Mouse (Mus musculus): Measurements from ENCODE around the gene Hlcs. TPM values are rescaled to one million over a fixed set of nuclear protein-coding genes. Genes with fewer than 3 reads are reported as not detected.

Hlcs gene
- polyA plus RNA-seq, 1 experiment, result 6.9 TPM

DNA sequence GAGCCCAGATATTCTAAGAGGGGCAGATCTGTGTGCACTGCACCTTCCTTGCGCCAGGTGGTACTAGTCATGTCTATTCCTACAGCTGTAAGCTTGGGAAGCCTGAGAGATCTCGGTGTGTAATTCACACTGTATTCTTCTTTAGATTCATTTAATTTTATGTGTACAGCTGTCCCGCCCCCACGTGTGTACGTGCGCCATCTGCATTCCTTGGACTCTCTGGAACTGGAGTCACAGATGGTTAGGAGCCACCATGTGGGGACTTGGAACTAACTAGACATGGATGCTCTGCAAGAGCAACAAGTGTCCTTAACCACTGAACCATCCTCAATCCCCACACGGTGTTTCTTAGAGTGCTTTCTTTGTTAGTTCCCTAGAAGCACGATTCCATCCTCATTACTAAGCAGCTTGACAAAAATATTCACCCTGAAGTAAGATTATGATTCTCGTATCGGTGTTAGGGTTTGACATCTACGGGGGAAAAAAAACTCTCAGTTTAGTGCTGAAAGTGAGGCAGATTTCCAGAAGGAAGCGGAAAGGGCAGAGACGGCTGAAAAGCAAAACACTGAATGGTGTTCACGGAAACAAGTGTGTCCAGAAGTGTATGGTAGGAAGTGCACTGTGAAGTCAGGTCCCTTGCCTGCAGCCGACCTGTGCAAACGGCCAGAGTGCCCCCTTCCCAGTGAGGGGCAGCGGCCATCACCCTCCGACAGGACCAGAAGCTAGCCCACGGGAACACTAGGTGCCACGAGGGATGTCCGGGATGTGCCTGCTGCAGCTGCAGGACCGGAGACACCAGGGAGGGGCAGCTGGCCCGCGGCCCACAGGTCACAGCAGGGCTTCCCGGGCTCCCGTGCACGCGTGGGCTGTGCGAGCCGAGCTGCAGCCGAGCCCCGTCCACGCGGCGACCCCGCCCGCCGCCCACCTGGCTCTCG, 24.0 kb downstream of the Hlcs start:
- peak; percentile 33 for DNase-seq
- H3K4me3 ChIP-seq (ENCODE audit: insufficient read depth, low read depth, low read length), result peak overlapping the region; percentile 74
- TF ChIP-seq CTCF (conservative IDR thresholded peaks at IDR 0.05; ENCODE audit: insufficient read depth, insufficient read length, low read depth, low read length), result no peak
- TF ChIP-seq POLR2A (IDR thresholded peaks at IDR 0.05; ENCODE audit: low read depth, low read length), result no peak
- H3K36me3 ChIP-seq (ENCODE audit: control insufficient read depth, insufficient read depth, low read length), result no peaks in the 10 kb centered on the region
- no peaks in the 10 kb centered on the region for H3K27me3 ChIP-seq (replicated peaks; ENCODE audit: control insufficient read depth, insufficient read depth, low read length)
- 7% methylated on average over 38 of the region's 39 CpGs for WGBS
- H3K4me1 ChIP-seq (ENCODE audit: control insufficient read depth, insufficient read depth, low read length), result no peaks in the 10 kb centered on the region
- no peak overlapping the region for H3K27ac ChIP-seq (ENCODE audit: insufficient read depth, low read depth, low read length)

DNA sequence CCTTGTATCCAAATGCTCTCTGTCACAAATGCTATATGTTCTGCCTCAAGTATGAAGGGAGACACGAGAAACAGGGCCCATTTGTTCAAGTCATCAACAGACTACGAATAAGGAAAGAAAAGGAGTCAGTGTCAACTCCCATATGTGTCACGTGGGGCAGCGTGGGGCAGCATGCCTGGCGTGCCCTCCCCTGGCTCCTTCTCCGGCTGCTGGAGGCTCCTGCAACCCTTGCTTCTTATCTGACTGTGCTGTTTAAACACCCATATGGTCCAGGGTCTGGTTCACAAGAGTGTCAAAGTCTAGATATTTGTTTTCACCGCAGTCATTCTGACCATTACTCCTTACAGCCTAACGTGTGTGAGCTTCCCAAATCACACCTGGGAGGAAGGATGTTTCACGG, 25.5 kb downstream of the Hlcs start:
- H3K27me3 ChIP-seq (replicated peaks; ENCODE audit: control insufficient read depth, insufficient read depth, low read length), result no peaks in the 10 kb centered on the region
- H3K27ac ChIP-seq (ENCODE audit: insufficient read depth, low read depth, low read length), result no peak overlapping the region
- H3K36me3 ChIP-seq (ENCODE audit: control insufficient read depth, insufficient read depth, low read length), result no peaks in the 10 kb centered on the region
- 72% methylated on average over 9 of the region's 9 CpGs for WGBS
- DNase-seq, result no peak
- no peaks in the 10 kb centered on the region for H3K4me1 ChIP-seq (ENCODE audit: control insufficient read depth, insufficient read depth, low read length)
- no peak overlapping the region for H3K4me3 ChIP-seq (ENCODE audit: insufficient read depth, low read depth, low read length)
- TF ChIP-seq CTCF (conservative IDR thresholded peaks at IDR 0.05; ENCODE audit: insufficient read depth, insufficient read length, low read depth, low read length) (no peak), POLR2A (IDR thresholded peaks at IDR 0.05; ENCODE audit: low read depth, low read length) (no peak)

DNA sequence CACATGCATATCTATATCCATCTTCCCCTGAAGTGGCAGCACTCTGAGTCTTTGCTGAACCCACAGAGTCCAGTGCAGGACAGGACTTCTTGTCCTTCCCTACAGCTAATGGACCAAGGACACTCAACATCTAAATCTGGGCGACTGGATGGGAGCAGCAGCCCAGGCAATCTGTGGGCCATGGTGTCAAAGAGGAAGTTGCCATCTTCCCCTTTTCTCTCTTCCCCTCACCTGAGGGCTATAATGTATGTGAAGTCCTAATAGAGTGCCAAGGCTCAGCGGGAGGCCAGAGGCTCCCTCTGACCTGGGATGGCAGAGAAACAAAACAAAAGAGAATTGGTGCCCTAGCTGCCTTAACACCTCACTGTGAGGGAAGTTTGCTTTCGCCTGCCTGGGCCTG, 29.4 kb downstream of the Hlcs start:
- Histone ChIP-seq H3K36me3 (ENCODE audit: control insufficient read depth, insufficient read depth, low read length) (no peaks in the 10 kb centered on the region), H3K4me3 (ENCODE audit: insufficient read depth, low read depth, low read length) (no peak overlapping the region), H3K27me3 (replicated peaks; ENCODE audit: control insufficient read depth, insufficient read depth, low read length) (no peaks in the 10 kb centered on the region), H3K4me1 (ENCODE audit: control insufficient read depth, insufficient read depth, low read length) (no peaks in the 10 kb centered on the region), H3K27ac (ENCODE audit: insufficient read depth, low read depth, low read length) (no peak overlapping the region)
- no peak for DNase-seq
- WGBS, result 90% methylated on average over 3 of the region's 3 CpGs
- no peak for TF ChIP-seq POLR2A (IDR thresholded peaks at IDR 0.05; ENCODE audit: low read depth, low read length)
- no peak for TF ChIP-seq CTCF (conservative IDR thresholded peaks at IDR 0.05; ENCODE audit: insufficient read depth, insufficient read length, low read depth, low read length)

DNA sequence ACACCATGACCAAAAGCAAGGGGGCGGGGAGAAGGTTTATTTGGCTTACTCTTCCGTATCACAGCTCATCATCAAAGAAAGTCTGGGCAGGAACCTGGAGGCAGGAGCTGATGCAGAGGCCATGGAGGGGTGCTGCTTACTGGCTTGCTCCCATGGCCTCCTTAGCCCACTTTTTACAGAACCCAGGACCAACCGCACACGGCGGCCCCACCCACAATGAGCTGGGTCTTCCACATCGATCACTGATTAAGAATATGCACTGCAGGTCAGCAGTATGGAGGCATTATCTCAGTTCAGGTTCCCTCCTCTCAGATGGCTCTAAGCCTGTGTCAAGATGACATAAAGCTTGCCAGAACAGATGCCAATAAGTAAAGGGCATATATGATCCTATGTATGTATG, 42.5 kb downstream of the Hlcs start:
- no peak overlapping the region for H3K4me3 ChIP-seq (ENCODE audit: insufficient read depth, low read depth, low read length)
- no peaks in the 10 kb centered on the region for H3K27me3 ChIP-seq (replicated peaks; ENCODE audit: control insufficient read depth, insufficient read depth, low read length)
- H3K36me3 ChIP-seq (ENCODE audit: control insufficient read depth, insufficient read depth, low read length), result no peaks in the 10 kb centered on the region
- no peak overlapping the region for H3K27ac ChIP-seq (ENCODE audit: insufficient read depth, low read depth, low read length)
- 75% methylated on average over 6 of the region's 6 CpGs for WGBS
- TF ChIP-seq CTCF (conservative IDR thresholded peaks at IDR 0.05; ENCODE audit: insufficient read depth, insufficient read length, low read depth, low read length) (no peak), POLR2A (IDR thresholded peaks at IDR 0.05; ENCODE audit: low read depth, low read length) (no peak)
- no peaks in the 10 kb centered on the region for H3K4me1 ChIP-seq (ENCODE audit: control insufficient read depth, insufficient read depth, low read length)
- no peak for DNase-seq

DNA sequence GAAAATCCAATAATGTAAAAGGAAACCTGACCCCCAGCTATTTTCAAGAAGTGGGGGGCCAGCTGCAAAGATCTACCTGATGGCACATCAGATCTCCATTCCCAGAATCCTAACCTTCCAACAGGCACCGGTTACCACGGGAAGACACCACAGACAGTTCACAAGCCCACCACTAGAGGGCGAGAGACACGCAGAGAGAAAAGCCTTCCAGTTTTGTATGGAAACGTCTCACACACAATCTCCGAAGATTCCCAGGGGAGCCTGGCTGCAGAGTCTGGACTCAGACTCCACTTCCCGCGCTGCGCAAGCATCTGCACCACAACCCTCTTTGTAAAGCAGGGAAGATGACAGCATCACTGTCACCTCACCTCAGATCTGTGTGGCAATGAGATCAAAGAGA, 43.7 kb downstream of the Hlcs start:
- DNase-seq, result peak; percentile 90
- Histone ChIP-seq H3K27me3 (replicated peaks; ENCODE audit: control insufficient read depth, insufficient read depth, low read length) (no peaks in the 10 kb centered on the region), H3K4me3 (ENCODE audit: insufficient read depth, low read depth, low read length) (no peak overlapping the region), H3K36me3 (ENCODE audit: control insufficient read depth, insufficient read depth, low read length) (no peaks in the 10 kb centered on the region), H3K4me1 (ENCODE audit: control insufficient read depth, insufficient read depth, low read length) (no peaks in the 10 kb centered on the region), H3K27ac (ENCODE audit: insufficient read depth, low read depth, low read length) (no peak overlapping the region)
- 2% methylated on average over 9 of the region's 9 CpGs for WGBS
- TF ChIP-seq CTCF (conservative IDR thresholded peaks at IDR 0.05; ENCODE audit: insufficient read depth, insufficient read length, low read depth, low read length), result peak; percentile 97
- TF ChIP-seq POLR2A (IDR thresholded peaks at IDR 0.05; ENCODE audit: low read depth, low read length), result no peak

DNA sequence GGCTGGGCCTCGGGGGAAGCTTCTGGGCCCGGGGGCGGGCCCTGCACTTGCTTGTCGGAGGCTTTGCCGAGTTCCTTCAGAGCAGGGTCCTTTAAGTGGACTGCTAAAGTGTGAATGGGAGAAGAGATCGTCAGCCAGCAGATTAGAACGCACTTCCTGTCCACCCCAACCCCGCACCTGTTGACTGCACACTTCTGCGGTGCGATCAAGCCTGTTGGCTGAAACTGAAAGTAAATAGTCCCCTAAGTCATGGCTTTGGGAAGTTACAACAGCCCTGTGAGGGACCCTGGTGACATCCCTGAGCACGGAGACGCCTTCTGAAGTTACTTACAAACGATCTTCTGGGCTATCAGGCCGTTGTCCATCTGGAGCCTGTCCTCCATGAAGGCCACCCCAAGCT, 45.2 kb downstream of the Hlcs start:
- TF ChIP-seq CTCF (conservative IDR thresholded peaks at IDR 0.05; ENCODE audit: insufficient read depth, insufficient read length, low read depth, low read length) (no peak), POLR2A (IDR thresholded peaks at IDR 0.05; ENCODE audit: low read depth, low read length) (no peak)

DNA sequence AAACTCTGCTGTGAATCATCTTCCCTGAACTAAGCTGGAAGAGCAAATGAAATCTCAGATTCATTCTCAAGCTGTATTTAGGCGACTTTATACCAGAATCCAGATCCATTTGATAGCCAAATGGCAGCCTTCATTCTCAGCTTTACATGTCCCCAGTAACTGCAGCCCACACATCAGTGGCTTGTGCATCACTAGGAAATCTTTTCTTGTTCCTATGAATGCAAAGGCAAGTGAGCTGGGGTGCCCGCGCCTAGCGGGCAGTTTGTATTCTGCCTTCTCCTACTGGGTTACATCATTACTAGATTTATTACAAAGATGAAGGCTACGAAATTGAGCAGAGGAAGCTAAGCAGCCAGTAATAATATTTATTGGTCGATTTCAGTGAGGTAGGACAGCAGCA, 48.8 kb downstream of the Hlcs start:
- no peaks in the 10 kb centered on the region for H3K4me1 ChIP-seq (ENCODE audit: control insufficient read depth, insufficient read depth, low read length)
- TF ChIP-seq POLR2A (IDR thresholded peaks at IDR 0.05; ENCODE audit: low read depth, low read length), result no peak
- no peak for TF ChIP-seq CTCF (conservative IDR thresholded peaks at IDR 0.05; ENCODE audit: insufficient read depth, insufficient read length, low read depth, low read length)
- H3K4me3 ChIP-seq (ENCODE audit: insufficient read depth, low read depth, low read length), result no peak overlapping the region
- 74% methylated on average over 6 of the region's 6 CpGs for WGBS
- H3K36me3 ChIP-seq (ENCODE audit: control insufficient read depth, insufficient read depth, low read length), result no peaks in the 10 kb centered on the region
- no peak for DNase-seq
- H3K27ac ChIP-seq (ENCODE audit: insufficient read depth, low read depth, low read length), result no peak overlapping the region
- no peaks in the 10 kb centered on the region for H3K27me3 ChIP-seq (replicated peaks; ENCODE audit: control insufficient read depth, insufficient read depth, low read length)

More for the DNA sequence above, 45.2 kb downstream of the Hlcs start:
- Histone ChIP-seq H3K4me3 (ENCODE audit: insufficient read depth, low read depth, low read length) (no peak overlapping the region), H3K36me3 (ENCODE audit: control insufficient read depth, insufficient read depth, low read length) (no peaks in the 10 kb centered on the region), H3K27me3 (replicated peaks; ENCODE audit: control insufficient read depth, insufficient read depth, low read length) (no peaks in the 10 kb centered on the region), H3K27ac (ENCODE audit: insufficient read depth, low read depth, low read length) (no peak overlapping the region), H3K4me1 (ENCODE audit: control insufficient read depth, insufficient read depth, low read length) (no peaks in the 10 kb centered on the region)
- 74% methylated on average over 14 of the region's 14 CpGs for WGBS
- no peak for DNase-seq

Measured in kidney, adult 2 months (tissue).